25 mouse cellular contexts compared by ENCODE assay signal in the genomic region with DNA sequence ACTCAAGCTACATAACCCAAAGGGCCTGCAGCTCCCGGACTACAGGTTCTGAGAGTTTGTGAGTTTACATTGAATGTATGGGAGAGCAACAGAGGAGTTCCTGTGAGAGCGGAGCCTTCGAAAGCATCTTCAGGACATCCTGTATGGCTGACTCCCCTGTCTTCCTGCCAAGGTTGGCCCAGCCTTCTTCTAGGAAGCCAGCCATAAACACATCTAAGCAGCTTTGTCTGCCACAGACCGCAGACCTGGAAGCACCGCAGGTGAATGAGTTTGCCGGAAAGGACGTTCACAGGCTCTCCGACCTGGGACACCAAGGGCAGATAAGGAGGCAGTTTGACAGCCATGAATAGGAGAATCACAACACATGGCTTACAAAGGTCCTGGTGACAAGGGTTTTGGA. TPM values are rescaled to one million over a fixed set of nuclear protein-coding genes. Genes with fewer than 3 reads are reported as not detected.
DNase-seq lines count a peak whose midpoint lies in the region; TF ChIP-seq lines count a peak whose summit lies in the region.
"Had no signal": no experiment of that assay in that cellular context is flagged by ENCODE, and none has a peak within 500 bp of the region (broad histone marks: within the 10 kb centered on the region; RNA-seq: fewer than 3 reads in every experiment).

No protein-coding gene starts in this region.

- no peak for DNase-seq in gastrocnemius, adult 2 months
- DNase-seq in gastrocnemius, postnatal 36 days, result no peak
- peak; percentile 44 for DNase-seq in heart, adult 8-10 months (ENCODE audit: low spot score)
- no peak for DNase-seq in heart, embryonic 10.5 days (ENCODE audit: low spot score)
- DNase-seq in lung, postnatal 36 days, result peak; percentile 50
- no peak for DNase-seq in lung, adult 2 months
- DNase-seq: adrenal gland, postnatal 10 days; adrenal gland, postnatal 36 days; cerebellum, adult 11 months; cerebellum, adult 2 months; cerebellum, adult 9-11 months; cerebellum, postnatal 25 days; forebrain, postnatal 0 days; gastrocnemius, postnatal 25 days; kidney, adult 2 months had no signal

- WGBS in heart, embryonic 10.5 days, result 90% methylated on average over 8 of the region's 8 CpGs
- WGBS in lung, adult 2 months, result 45% methylated on average over 8 of the region's 8 CpGs

- no peaks in the 10 kb centered on the region for H3K27me3 ChIP-seq in heart, embryonic 10.5 days (ENCODE audit: insufficient read depth, poor library complexity, severe bottlenecking)
- H3K27me3 ChIP-seq: CH12.LX; embryonic facial prominence, embryonic 12.5 days; embryonic facial prominence, embryonic 15.5 days; heart, embryonic 12.5 days; heart, embryonic 15.5 days; hindbrain, embryonic 13.5 days; Patski had no signal

- no peak for TF ChIP-seq POLR2A in lung, adult 2 months (IDR thresholded peaks at IDR 0.05; ENCODE audit: borderline replicate concordance, extremely low read depth, low read depth, low read length)

- 0 out of 2 replicates have a peak overlapping the region, but pooled peaks have one; percentile 20 for H3K27ac ChIP-seq in gastrocnemius, adult 2 months
- no peak overlapping the region for H3K27ac ChIP-seq in heart, embryonic 10.5 days
- H3K27ac ChIP-seq: embryonic facial prominence, embryonic 12.5 days; embryonic facial prominence, embryonic 15.5 days; heart, embryonic 15.5 days; hindbrain, embryonic 10.5 days; hindbrain, embryonic 13.5 days had no signal

- no peak overlapping the region for H3K4me3 ChIP-seq in gastrocnemius, adult 2 months
- H3K4me3 ChIP-seq in heart, embryonic 10.5 days, result no peak overlapping the region
- H3K4me3 ChIP-seq in lung, adult 2 months (replicated peaks; ENCODE audit: extremely low read depth, low read depth, low read length), result no peak overlapping the region
- H3K4me3 ChIP-seq: embryonic facial prominence, embryonic 12.5 days; embryonic facial prominence, embryonic 15.5 days; heart, embryonic 12.5 days; heart, embryonic 15.5 days; hindbrain, embryonic 10.5 days; hindbrain, embryonic 13.5 days had no signal

- no peaks in the 10 kb centered on the region for H3K9me3 ChIP-seq in heart, embryonic 10.5 days
- H3K9me3 ChIP-seq: embryonic facial prominence, embryonic 12.5 days; embryonic facial prominence, embryonic 15.5 days; heart, embryonic 12.5 days; heart, embryonic 15.5 days; hindbrain, embryonic 10.5 days; hindbrain, embryonic 13.5 days had no signal

- TF ChIP-seq CTCF in gastrocnemius, adult 2 months (IDR thresholded peaks at IDR 0.05), result no peak
- no peak for TF ChIP-seq CTCF in lung, adult 2 months (IDR thresholded peaks at IDR 0.05; ENCODE audit: insufficient read depth, low read length)

- no peaks in the 10 kb centered on the region for H3K36me3 ChIP-seq in heart, embryonic 10.5 days
- H3K36me3 ChIP-seq: embryonic facial prominence, embryonic 12.5 days; embryonic facial prominence, embryonic 15.5 days; G1E; heart, embryonic 12.5 days; heart, embryonic 15.5 days; hindbrain, embryonic 10.5 days; hindbrain, embryonic 13.5 days had no signal

- H3K4me1 ChIP-seq in heart, embryonic 10.5 days, result peaks cover 6% of the 10 kb centered on the region; the same call in 1 of the 2 replicates
- H3K4me1 ChIP-seq in lung, adult 2 months (ENCODE audit: control insufficient read depth, insufficient read depth, low read length), result peaks cover 7% of the 10 kb centered on the region
- H3K4me1 ChIP-seq: embryonic facial prominence, embryonic 15.5 days; hindbrain, embryonic 13.5 days had no signal

- intact Hi-C loops in gastrocnemius, adult 2 months (cut with DNase I), result no loop called here
- intact Hi-C loops in gastrocnemius, postnatal 36 days (cut with DNase I), result no loop called here

RNA-seq across cellular contexts. Expression of a gene that starts 52.3 kb away (rescaled TPM):
- 1 to 10 TPM; 6.7 to 7.4 TPM for total RNA-seq in gastrocnemius, adult 2 months (2021)
- total RNA-seq in gastrocnemius, postnatal 36 days (2021), result 1 to 10 TPM; 5.9 to 6.1 TPM
- 10 to 100 TPM; 24.3 to 29.4 (median 27.4) TPM for total RNA-seq in heart, adult 8-10 months (2022)
- 2.7 and 3.3 TPM in 2 replicates for polyA plus RNA-seq in heart, embryonic 10.5 days (2016; fragmentation: Nextera tagmentation; extraction: Ambion mirVana)
- 45.6 and 57.3 TPM in 2 replicates for polyA plus RNA-seq in lung, adult 2 months (2012; rRNA removed)
- total RNA-seq: granulocyte monocyte progenitor cell, adult 5-6 weeks had no signal
- polyA plus RNA-seq: G1E had no signal

Comparison
In these comparisons a context has a peak if more than half of its experiments do, and no peak if none do; other contexts are left out.
1. DNase-seq: peak in heart, adult 8-10 months (single experiment) and lung, postnatal 36 days (single experiment); none in gastrocnemius, adult 2 months (single experiment), gastrocnemius, postnatal 36 days (0 of 2), heart, embryonic 10.5 days (single experiment) and lung, adult 2 months (single experiment).